Mouse (Mus musculus) E14TG2a.4 (cell line): ENCODE measurements around the gene Vps26b.

Experiments
- H3K27me3 ChIP-seq: 2 replicates; pipeline ENCODE4 v1.6.1; 2014; ENCODE audit warnings: low read length, control low read depth; ENCODE audit not compliant: insufficient read depth
- H3K36me3 ChIP-seq: 2 replicates; pipeline ENCODE4 v1.6.1; 2014; ENCODE audit warnings: low read length, control low read depth; ENCODE audit not compliant: insufficient read depth
- H3K4me1 ChIP-seq: replicated peaks from 2 replicates; pipeline ENCODE4 v1.6.1; 2014; ENCODE audit warnings: low read depth, low read length, control low read depth
- H3K4me3 ChIP-seq: replicated peaks from 2 replicates; pipeline ENCODE4 v1.5.1; 2014; ENCODE audit warnings: mild to moderate bottlenecking, low read length
- H3K9me3 ChIP-seq: 2 replicates; pipeline ENCODE4 v1.6.1; 2014; ENCODE audit warnings: low read length, control low read depth
- CTCF ChIP-seq: conservative IDR thresholded peaks from 2 replicates; pipeline ENCODE4 v1.5.1; 2014; ENCODE audit warnings: low read length
- NANOG ChIP-seq: IDR thresholded peaks from 2 replicates; pipeline ENCODE4 v1.6.1; 2014; ENCODE audit warnings: borderline replicate concordance, low read length, mixed read lengths
- POU5F1 ChIP-seq: IDR thresholded peaks from 2 replicates; pipeline ENCODE4 v1.6.1; 2014; ENCODE audit warnings: low read length, borderline replicate concordance

Vps26b gene

DNA sequence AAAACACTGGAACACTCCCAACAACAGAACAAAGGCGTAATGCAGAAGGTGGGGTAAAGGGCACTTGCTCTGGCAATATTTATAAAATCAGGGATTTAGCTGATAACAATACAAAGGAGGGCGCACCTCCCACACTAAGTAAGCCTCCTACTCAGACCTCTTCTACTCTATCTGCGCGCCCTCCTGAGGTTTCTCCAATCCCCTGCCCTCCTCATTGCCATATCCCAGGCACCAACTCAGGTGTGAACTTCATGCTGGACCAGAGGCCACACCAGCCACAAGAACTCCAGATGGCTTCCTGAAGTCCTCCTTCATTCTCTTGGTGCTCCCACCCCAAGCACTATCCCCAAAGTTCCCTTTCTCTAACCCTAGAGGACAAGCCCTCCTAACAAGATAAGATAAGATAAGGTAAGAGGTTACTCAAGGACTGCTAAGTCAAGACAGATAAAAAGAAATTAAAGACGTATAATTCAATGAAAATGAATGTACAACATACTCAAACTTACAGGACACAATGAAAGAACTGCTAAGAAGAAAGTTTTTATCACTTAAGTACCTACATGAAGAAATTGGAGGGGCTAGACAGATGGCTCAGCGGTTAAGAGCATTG lies 44.1 kb downstream of the Vps26b start:
- Histone ChIP-seq H3K4me3 (no peak overlapping the region), H3K36me3 (peaks cover 54% of the 10 kb centered on the region), H3K4me1 (no peaks in the 10 kb centered on the region), H3K27me3 (no peaks in the 10 kb centered on the region), H3K9me3 (no peaks in the 10 kb centered on the region)
- TF ChIP-seq NANOG (no peak), CTCF (no peak), POU5F1 (no peak)

DNA sequence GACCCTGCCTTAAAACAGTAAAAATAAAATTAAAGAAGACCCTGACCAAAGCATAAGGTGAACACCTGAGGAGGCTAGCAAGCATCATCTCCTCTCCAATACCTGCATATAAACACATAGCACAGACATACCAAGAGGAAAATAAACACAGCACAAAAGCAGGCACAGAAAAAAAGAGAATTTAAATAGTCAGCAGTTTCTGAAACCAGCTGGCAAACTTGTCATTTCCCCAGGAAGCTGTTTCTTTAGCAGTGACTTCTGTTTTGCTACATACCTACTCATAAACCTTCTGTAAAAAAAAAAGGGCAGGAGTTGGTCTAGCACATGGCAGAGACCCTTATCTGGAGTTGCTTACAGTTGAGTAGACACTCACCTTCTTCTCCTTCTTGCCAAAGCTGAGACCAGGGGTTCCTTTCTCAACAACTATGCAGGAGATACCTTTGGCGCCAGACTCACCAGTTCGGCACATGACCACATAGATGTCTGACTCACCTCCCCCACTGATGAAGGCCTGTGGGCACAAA lies 44.7 kb downstream of the Vps26b start:
- Histone ChIP-seq H3K9me3 (no peaks in the 10 kb centered on the region), H3K27me3 (no peaks in the 10 kb centered on the region), H3K4me1 (no peaks in the 10 kb centered on the region), H3K36me3 (peaks cover 53% of the 10 kb centered on the region), H3K4me3 (no peak overlapping the region)
- no peak for TF ChIP-seq CTCF

DNA sequence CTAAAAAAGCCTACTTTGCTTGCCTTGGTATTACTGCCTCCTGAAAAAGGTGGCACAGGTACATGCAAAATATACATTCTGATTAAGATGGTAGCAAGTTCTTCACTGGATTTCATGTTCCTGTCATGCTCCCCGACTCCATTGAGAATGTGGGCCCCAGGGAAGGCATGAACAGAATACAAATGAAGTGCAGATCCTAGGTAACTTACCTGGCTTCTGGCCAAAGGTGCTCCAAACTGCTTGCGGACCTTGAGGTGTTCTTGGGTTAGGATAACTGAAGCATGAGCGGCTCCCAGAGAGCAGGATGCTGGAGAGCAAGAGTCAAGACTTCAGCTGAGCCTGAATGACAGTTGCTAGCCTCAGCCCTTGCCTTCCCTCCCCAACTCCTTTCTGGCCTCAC lies 51.1 kb downstream of the Vps26b start:
- Histone ChIP-seq H3K36me3 (peaks cover 67% of the 10 kb centered on the region), H3K4me1 (no peaks in the 10 kb centered on the region), H3K9me3 (no peaks in the 10 kb centered on the region), H3K27me3 (no peaks in the 10 kb centered on the region), H3K4me3 (no peak overlapping the region)
- no peak for TF ChIP-seq CTCF
- TF ChIP-seq NANOG, result no peak
- no peak for TF ChIP-seq POU5F1

DNA sequence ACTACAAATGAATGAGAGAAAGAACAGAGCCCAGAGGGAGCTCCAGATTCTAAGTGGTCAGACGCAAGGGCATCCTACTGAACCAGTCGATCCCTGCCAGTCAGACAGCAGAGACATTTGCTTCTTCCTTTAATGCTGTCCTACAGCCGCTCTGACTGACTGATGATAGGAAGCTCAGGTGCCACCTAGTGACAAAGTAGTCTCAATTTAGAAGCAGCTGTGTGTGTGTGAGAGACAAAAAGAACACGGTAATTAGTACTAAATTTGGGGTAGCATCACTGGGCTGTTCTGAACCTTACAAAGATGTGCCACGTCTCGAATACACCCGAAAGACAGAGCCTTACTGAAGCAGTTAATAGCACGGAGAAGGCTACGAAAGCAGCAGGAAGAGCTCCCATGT lies 52.1 kb downstream of the Vps26b start:
- Histone ChIP-seq H3K27me3 (no peaks in the 10 kb centered on the region), H3K4me3 (no peak overlapping the region), H3K4me1 (no peaks in the 10 kb centered on the region), H3K9me3 (no peaks in the 10 kb centered on the region), H3K36me3 (peaks cover 65% of the 10 kb centered on the region)
- no peak for TF ChIP-seq NANOG
- no peak for TF ChIP-seq POU5F1
- no peak for TF ChIP-seq CTCF
